Mouse (Mus musculus) small intestine, adult 2 months (tissue): Measurements from ENCODE around the gene Aoc2. TPM values are rescaled to one million over a fixed set of nuclear protein-coding genes. Genes with fewer than 3 reads are reported as not detected.
"Not testable (repeated sequence)": the region's sequence is repeated elsewhere in the genome, so short reads cannot be mapped to it uniquely, and the experiment has no call there.

Experiments used
- H3K27ac ChIP-seq: fragments of 200-500 bp; 2 replicates; pipeline ENCODE4 v1.5.1; 2012; ENCODE audit warnings: low read depth, low read length, control low read depth, inconsistent platforms; ENCODE audit not compliant: insufficient read depth
- H3K27me3 ChIP-seq: fragments of 200-500 bp; 2 replicates; pipeline ENCODE4 v1.6.1; 2012; ENCODE audit warnings: mild to moderate bottlenecking, moderate library complexity, low read length, inconsistent platforms; ENCODE audit not compliant: control insufficient read depth, insufficient read depth
- H3K36me3 ChIP-seq: fragments of 200-500 bp; 2 replicates; pipeline ENCODE4 v1.6.1; 2012; ENCODE audit warnings: mild to moderate bottlenecking, low read length, control low read depth, inconsistent platforms; ENCODE audit not compliant: control insufficient read depth, insufficient read depth
- H3K4me1 ChIP-seq: fragments of 200-500 bp; 2 replicates; pipeline ENCODE4 v1.6.1; 2012; ENCODE audit warnings: low read length, inconsistent platforms, mixed read lengths; ENCODE audit not compliant: control insufficient read depth, insufficient read depth, insufficient read length
- H3K4me3 ChIP-seq: fragments of 200-500 bp; 2 replicates; pipeline ENCODE4 v1.5.1; 2012; ENCODE audit warnings: low read depth, mild to moderate bottlenecking, control low read depth, inconsistent platforms, low read length, moderate library complexity
- CTCF ChIP-seq: fragments of 200-500 bp; IDR thresholded peaks from 2 replicates; pipeline ENCODE4 v1.5.1; 2012; ENCODE audit warnings: low read depth, mild to moderate bottlenecking, control low read depth, inconsistent platforms, low read length, moderate library complexity, mixed read lengths; ENCODE audit not compliant: insufficient replicate concordance, insufficient read length; ENCODE audit errors: extremely low read depth
- POLR2A ChIP-seq: fragments of 200-500 bp; IDR thresholded peaks from 2 replicates; pipeline ENCODE4 v1.6.1; 2012; ENCODE audit warnings: low read depth, mild to moderate bottlenecking, control low read depth, inconsistent platforms, low read length, moderate library complexity
- WGBS: fragments of 180-500 bp; shearing (Covaris S2); methylation state at CpG from one replicate; pipeline ENCODE4 v1.1.7; 2018; 5-methylcytosine and 5-hydroxymethylcytosine counted together
- polyA plus RNA-seq: library from polyadenylated mRNA; depleted of rRNA; stranded (reverse); fragments of >200 nt; gene quantifications from 2 replicates; pipeline ENCODE4 v1.2.3, GENCODE M21; 2012

Aoc2 gene
- polyA plus RNA-seq, 1 experiment: 5.9 TPM

GRCm38 (mm10) chr11:101328941-101329635 lies 4.2 kb downstream of the Aoc2 start:
- no peak for TF ChIP-seq CTCF
- TF ChIP-seq POLR2A: no peak
- 74% methylated on average over 6 of the region's 6 CpGs for WGBS
- Histone ChIP-seq H3K27ac (no peak overlapping the region), H3K36me3 (peaks cover 11% of the 10 kb centered on the region), H3K4me3 (no peak overlapping the region), H3K4me1 (no peaks in the 10 kb centered on the region), H3K27me3 (no peaks in the 10 kb centered on the region)

GRCm38 (mm10) chr11:101330371-101330924 lies 5.6 kb downstream of the Aoc2 start, which contains the start of gene Aoc3:
Aoc3 (plus strand) TSS chr11:101330605.
- H3K36me3 ChIP-seq: peaks cover 3% of the 10 kb centered on the region; the same call in 1 of the 2 replicates
- H3K27me3 ChIP-seq: no peaks in the 10 kb centered on the region
- peak within 1 kb of the TSS; percentile 51 for H3K4me3 ChIP-seq
- no peak; the same call in 1 of the 2 replicates for TF ChIP-seq POLR2A
- no peak for TF ChIP-seq CTCF
- no peaks in the 10 kb centered on the region for H3K4me1 ChIP-seq
- peak within 1 kb of the TSS; percentile 60 for H3K27ac ChIP-seq
- 63% methylated on average over 7 of the region's 7 CpGs for WGBS

- WGBS: 65% methylated on average over 6 of the region's 6 CpGs
- H3K36me3 ChIP-seq, H3K27me3 ChIP-seq, H3K4me1 ChIP-seq: not testable (repeated sequence)
- H3K27ac ChIP-seq: peak overlapping the region; percentile 56
- H3K4me3 ChIP-seq: peak overlapping the region; percentile 51
Measured at GRCm38 (mm10) chr11:101330961-101331360, 6.1 kb downstream of the Aoc2 start.

GRCm38 (mm10) chr11:101332537-101332936 lies 7.7 kb downstream of the Aoc2 start:
- 70% methylated on average over 3 of the region's 3 CpGs for WGBS
- H3K36me3 ChIP-seq: no peaks in the 10 kb centered on the region
- TF ChIP-seq CTCF (no peak), POLR2A (no peak)
- no peaks in the 10 kb centered on the region; the same call in 1 of the 2 replicates for H3K4me1 ChIP-seq
- no peaks in the 10 kb centered on the region for H3K27me3 ChIP-seq
- peak overlapping the region; percentile 51 for H3K4me3 ChIP-seq
- H3K27ac ChIP-seq: no peak overlapping the region

GRCm38 (mm10) chr11:101334023-101334422 lies 9.2 kb downstream of the Aoc2 start:
- Histone ChIP-seq H3K27ac (no peak overlapping the region), H3K4me1 (peaks cover 2% of the 10 kb centered on the region; the same call in 1 of the 2 replicates), H3K4me3 (peak overlapping the region; percentile 42), H3K36me3 (no peaks in the 10 kb centered on the region), H3K27me3 (no peaks in the 10 kb centered on the region)
- WGBS: 73% methylated on average over 10 of the region's 10 CpGs
- TF ChIP-seq CTCF (no peak), POLR2A (no peak)

- TF ChIP-seq POLR2A: no peak
- no peak for TF ChIP-seq CTCF
- peak overlapping the region; percentile 14; the same call in 1 of the 2 replicates for H3K4me3 ChIP-seq
- no peak overlapping the region for H3K27ac ChIP-seq
- H3K4me1 ChIP-seq: peaks cover 2% of the 10 kb centered on the region; the same call in 1 of the 2 replicates
- H3K27me3 ChIP-seq: no peaks in the 10 kb centered on the region
- H3K36me3 ChIP-seq: no peaks in the 10 kb centered on the region
- WGBS: 72% methylated on average over 6 of the region's 6 CpGs
Measured at GRCm38 (mm10) chr11:101334516-101334915, 9.7 kb downstream of the Aoc2 start.

GRCm38 (mm10) chr11:101335685-101336084 lies 10.8 kb downstream of the Aoc2 start:
- Histone ChIP-seq H3K36me3 (no peaks in the 10 kb centered on the region), H3K27ac (no peak overlapping the region), H3K27me3 (no peaks in the 10 kb centered on the region), H3K4me3 (no peak overlapping the region), H3K4me1 (peaks cover 2% of the 10 kb centered on the region; the same call in 1 of the 2 replicates)
- no peak for TF ChIP-seq POLR2A
- TF ChIP-seq CTCF: peak; percentile 17; the same call in 1 of the 2 replicates
- 62% methylated on average over 9 of the region's 9 CpGs for WGBS
